Mouse (Mus musculus) liver, postnatal 0 days (tissue): Measurements from ENCODE around the gene Cfd. TPM values are rescaled to one million over a fixed set of nuclear protein-coding genes. Genes with fewer than 3 reads are reported as not detected.

ENCODE experiments used
- ATAC-seq: fragments of 200-750 bp; cut with Nextera tagmentation; 2 replicates; pipeline ENCODE4 v1.8.0; 2017; ENCODE audit warnings: mild to moderate bottlenecking, moderate library complexity
- DNase-seq: peaks from one replicate; pipeline ENCODE4 v3.0.0-alpha.2; 2016
- H3K27ac ChIP-seq: fragments of 300-500 bp; sonication (generic); 2 replicates; pipeline ENCODE4 v1.5.1; 2014; ENCODE audit warnings: antibody characterized with exemption, moderate library complexity, mild to moderate bottlenecking, low read depth
- H3K27me3 ChIP-seq: fragments of 300-500 bp; sonication (generic); 2 replicates; pipeline ENCODE4 v1.6.1; 2014; ENCODE audit warnings: low read length, control low read depth, mixed read lengths; ENCODE audit not compliant: insufficient read depth
- H3K36me3 ChIP-seq: fragments of 300-500 bp; sonication (generic); replicated peaks from 2 replicates; pipeline ENCODE4 v1.6.1; 2014; ENCODE audit warnings: mild to moderate bottlenecking, control low read depth, low read length, moderate library complexity, mixed read lengths; ENCODE audit not compliant: insufficient read depth
- H3K4me1 ChIP-seq: fragments of 300-500 bp; sonication (generic); 2 replicates; pipeline ENCODE4 v1.6.1; 2014; ENCODE audit warnings: antibody characterized with exemption, mild to moderate bottlenecking, control low read depth; ENCODE audit not compliant: insufficient read depth
- H3K4me2 ChIP-seq: fragments of 300-500 bp; sonication (generic); 2 replicates; pipeline ENCODE4 v1.6.1; 2014; ENCODE audit warnings: low read depth, mild to moderate bottlenecking, low read length, moderate library complexity, mixed read lengths
- H3K4me3 ChIP-seq: fragments of 300-500 bp; sonication (generic); 2 replicates; pipeline ENCODE4 v1.5.1; 2014; ENCODE audit warnings: low read depth, low read length
- H3K9ac ChIP-seq: fragments of 300-500 bp; sonication (generic); replicated peaks from 2 replicates; pipeline ENCODE4 v1.6.1; 2014; ENCODE audit warnings: mild to moderate bottlenecking, moderate library complexity
- H3K9me3 ChIP-seq: fragments of 300-500 bp; sonication (generic); 2 replicates; pipeline ENCODE4 v1.6.1; 2016; ENCODE audit warnings: mild to moderate bottlenecking, control low read depth, low read length, mixed read lengths
- CTCF ChIP-seq: sonication (generic); IDR thresholded peaks from 2 replicates; pipeline ENCODE4 v1.5.1; 2016; ENCODE audit warnings: antibody characterized with exemption, low read depth
- EP300 ChIP-seq: IDR thresholded peaks from 2 replicates; pipeline ENCODE4 v1.6.1; 2016; ENCODE audit warnings: antibody characterized with exemption, low read depth, mild to moderate bottlenecking
- WGBS: fragments of 180-500 bp; shearing (Covaris S2); extraction: QIAGEN DNeasy Blood & Tissue Kit; methylation state at CpG from one replicate; pipeline ENCODE4 v1.1.7; 2014; ENCODE audit not compliant: insufficient replicate concordance; 5-methylcytosine and 5-hydroxymethylcytosine counted together
- polyA plus RNA-seq: library from polyadenylated mRNA; unstranded; fragments of >200 nt; fragmentation: Nextera tagmentation; extraction: Ambion mirVana; gene quantifications from 2 replicates; pipeline ENCODE4 v1.2.1, GENCODE M21; 2015

Gene Cfd
- polyA plus RNA-seq, 1 experiment from 2014 or later = not detected

- Histone ChIP-seq H3K9ac (peak overlapping the region; percentile 70), H3K4me1 (peaks cover 37% of the 10 kb centered on the region), H3K36me3 (peaks cover 8% of the 10 kb centered on the region), H3K9me3 (no peaks in the 10 kb centered on the region), H3K4me2 (peak overlapping the region; percentile 98), H3K4me3 (no peak overlapping the region), H3K27me3 (no peaks in the 10 kb centered on the region), H3K27ac (peak overlapping the region; percentile 99)
- ATAC-seq (no peak), DNase-seq (peak; percentile 32)
- TF ChIP-seq EP300 (no peak), CTCF (no peak)
- WGBS = 43% methylated on average over 9 of the region's 9 CpGs
Measured at GRCm38 (mm10) chr10:79852107-79852789, 38.4 kb upstream of the Cfd start.

- ATAC-seq = no peak
Measured at GRCm38 (mm10) chr10:79852827-79853226, 37.8 kb upstream of the Cfd start.

DNA sequence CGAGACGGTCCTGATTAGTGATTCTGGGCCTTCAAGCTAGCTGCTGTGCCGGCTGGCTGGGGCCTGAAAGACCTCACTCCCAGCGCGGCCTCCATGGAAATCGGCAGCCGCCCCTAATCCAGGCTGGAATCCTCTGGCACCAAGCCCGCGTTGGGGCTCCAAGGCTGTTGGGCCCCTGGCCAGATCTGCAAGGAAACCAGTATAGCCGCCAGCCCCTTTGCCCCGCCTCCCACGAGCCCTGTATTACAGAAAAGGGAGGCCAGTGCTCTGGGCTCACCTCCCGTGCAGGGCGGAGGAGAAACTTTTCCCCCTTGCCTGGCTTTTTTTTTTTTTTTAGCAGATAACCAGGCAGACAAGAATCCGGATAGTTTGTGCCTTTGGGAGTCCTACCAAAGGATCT lies 37.3 kb upstream of the Cfd start:
- TF ChIP-seq EP300 = no peak
- no peak for TF ChIP-seq CTCF
- ATAC-seq (peak; percentile 6; the same call in 1 of the 2 replicates), DNase-seq (peak; percentile 89)
- Histone ChIP-seq H3K36me3 (peaks cover 19% of the 10 kb centered on the region), H3K27ac (peak overlapping the region; percentile 99), H3K4me1 (peaks cover 48% of the 10 kb centered on the region), H3K4me2 (peak overlapping the region; percentile 98), H3K27me3 (no peaks in the 10 kb centered on the region), H3K4me3 (peak overlapping the region; percentile 57), H3K9ac (peak overlapping the region; percentile 70), H3K9me3 (no peaks in the 10 kb centered on the region)
- WGBS = 1% methylated on average over 15 of the region's 15 CpGs

More at GRCm38 (mm10) chr10:79852827-79853226, 37.8 kb upstream of the Cfd start:
- Histone ChIP-seq H3K9me3 (no peaks in the 10 kb centered on the region), H3K4me2 (peak overlapping the region; percentile 98), H3K27ac (peak overlapping the region; percentile 99), H3K36me3 (peaks cover 13% of the 10 kb centered on the region), H3K9ac (peak overlapping the region; percentile 70), H3K4me1 (peaks cover 42% of the 10 kb centered on the region), H3K27me3 (no peaks in the 10 kb centered on the region), H3K4me3 (peak overlapping the region; percentile 57)
- DNase-seq = peak; percentile 17
- WGBS = 25% methylated on average over 8 of the region's 8 CpGs
- TF ChIP-seq EP300 (no peak), CTCF (no peak)

DNA sequence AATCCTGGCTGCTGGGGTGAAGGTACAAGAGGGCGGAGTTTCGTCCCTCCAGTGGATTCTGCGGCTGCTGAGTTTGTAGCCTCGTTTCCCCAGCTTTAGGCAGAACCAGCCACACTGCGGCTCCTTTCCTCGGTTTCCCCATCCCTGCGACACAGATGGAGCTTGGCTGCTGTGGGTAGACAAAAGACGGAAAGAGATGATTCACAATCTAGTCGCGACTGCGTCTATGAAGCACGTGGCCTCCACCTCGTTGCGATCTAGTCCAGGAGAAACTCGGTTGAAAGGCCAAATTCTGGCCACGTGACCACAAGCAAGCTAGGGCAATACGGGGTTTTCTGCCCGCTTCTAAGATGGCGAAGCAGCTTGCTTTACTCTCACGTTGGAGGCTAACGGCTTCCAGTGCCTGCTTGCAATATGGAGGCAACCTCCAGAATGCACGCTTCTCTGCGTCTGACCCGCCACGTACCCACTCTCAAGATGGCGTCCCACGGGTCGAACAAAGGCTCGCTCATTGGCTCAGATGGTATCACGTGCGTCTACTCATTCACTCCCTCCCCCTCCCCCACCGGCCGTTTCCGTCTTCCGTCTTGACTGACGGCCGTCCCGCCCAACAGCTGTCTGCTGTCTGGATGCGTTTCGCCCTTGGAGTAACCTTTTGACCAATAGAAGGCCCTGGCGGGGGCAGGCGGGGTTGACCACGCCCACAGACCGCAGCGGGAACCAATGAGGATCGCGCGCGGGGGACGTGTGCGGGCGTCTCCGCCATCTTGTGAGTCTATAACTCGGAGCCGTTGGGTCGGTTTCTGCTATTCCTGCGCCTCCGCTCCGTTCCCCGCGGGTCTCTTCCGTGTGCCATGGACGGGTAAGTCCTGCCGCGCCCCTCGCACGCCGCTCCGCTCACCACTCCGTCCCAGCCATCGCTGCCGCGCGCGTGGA lies 36.5 kb upstream of the Cfd start, which contains the start of gene Ptbp1:
Gene Ptbp1, plus strand, starts transcription at position 568 of the 936 bp plus-strand sequence.
- Histone ChIP-seq H3K4me3 (peak within 1 kb of the TSS; percentile 81), H3K36me3 (peaks cover 25% of the 10 kb centered on the region), H3K9me3 (no peaks in the 10 kb centered on the region), H3K9ac (peak within 1 kb of the TSS; percentile 98), H3K4me1 (peaks cover 51% of the 10 kb centered on the region), H3K27ac (peak within 1 kb of the TSS; percentile 100), H3K4me2 (peak within 1 kb of the TSS; percentile 98), H3K27me3 (no peaks in the 10 kb centered on the region)
- peak; percentile 17; the same call in 1 of the 2 replicates for TF ChIP-seq EP300
- no peak for TF ChIP-seq CTCF
- ATAC-seq (peak; percentile 89), DNase-seq (peak; percentile 100)
- WGBS = under 1% methylated on average over 75 of the region's 75 CpGs

DNA sequence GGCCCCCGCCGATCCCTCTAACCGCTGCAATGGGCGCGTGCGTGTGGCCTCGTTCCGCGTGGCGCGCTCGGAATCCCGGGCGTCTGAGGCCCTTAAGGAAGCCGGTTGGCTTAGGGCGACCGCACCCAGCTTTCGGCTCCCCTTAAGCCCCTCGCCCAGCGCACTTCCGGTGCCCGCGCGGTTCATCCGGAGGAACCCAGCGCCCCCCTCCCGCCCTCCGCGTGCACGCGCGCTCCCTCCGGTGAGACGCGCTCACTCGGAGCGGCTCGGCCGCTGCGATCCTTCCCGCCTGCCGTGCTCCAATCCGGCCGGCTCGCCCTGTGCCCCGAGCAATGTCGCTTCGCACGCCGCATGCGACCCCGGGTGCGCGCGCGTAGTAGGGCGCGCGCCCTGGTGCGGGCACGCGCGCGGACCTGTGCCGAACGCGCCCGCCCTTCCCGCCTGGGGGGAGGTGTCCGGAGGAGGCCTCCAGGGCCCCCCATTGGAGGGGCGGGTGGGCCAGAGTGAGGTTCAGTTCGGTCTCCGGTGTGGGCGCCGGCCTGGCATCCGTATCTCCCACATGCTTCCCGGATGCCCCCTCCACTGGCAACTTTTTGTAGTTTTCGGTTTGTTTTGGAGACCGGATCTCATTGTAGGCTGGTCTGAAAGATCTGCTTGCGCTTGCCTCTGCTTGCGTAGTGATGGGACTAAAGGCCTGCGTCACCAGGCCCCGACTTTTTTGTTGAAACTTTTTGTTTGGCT lies 35.7 kb upstream of the Cfd start:
- peaks cover 33% of the 10 kb centered on the region for H3K36me3 ChIP-seq
- H3K27me3 ChIP-seq = no peaks in the 10 kb centered on the region
- 1% methylated on average over 64 of the region's 83 CpGs for WGBS
- H3K27ac ChIP-seq = peak overlapping the region; percentile 100
- peak overlapping the region; percentile 88 for H3K4me2 ChIP-seq
- peaks cover 51% of the 10 kb centered on the region for H3K4me1 ChIP-seq
- peak overlapping the region; percentile 81 for H3K4me3 ChIP-seq
- no peak for TF ChIP-seq CTCF
- no peak for TF ChIP-seq EP300
- no peaks in the 10 kb centered on the region for H3K9me3 ChIP-seq
- DNase-seq = peak; percentile 79
- peak; percentile 18 for ATAC-seq
- peak overlapping the region; percentile 98 for H3K9ac ChIP-seq
